Mouse (Mus musculus): ENCODE results near the gene Sstr4.

GRCm38 (mm10) chr2:148397015-148397783 lies 2.1 kb downstream of the Sstr4 start:
- TF ChIP-seq MAFK (IDR thresholded peaks at IDR 0.05; ENCODE audit: insufficient read depth, low read depth, low read length) (no peak), ZC3H11A (IDR thresholded peaks at IDR 0.05; ENCODE audit: borderline replicate concordance, low read depth, low read length) (no peak)
